Mouse (Mus musculus) left cerebral cortex, postnatal 10 days (tissue): Measurements from ENCODE around the gene Slc7a5. TPM values are rescaled to one million over a fixed set of nuclear protein-coding genes. Genes with fewer than 3 reads are reported as not detected.
A peak's percentile ranks its signal among the peaks of the same experiment; 100 is the strongest.

Source experiments
- DNase-seq, 2 experiments: peaks; one replicate each; pipeline ENCODE4 v3.0.0; 2021 to 2022; ENCODE audit warnings: low spot score in 2 of 2, mixed read lengths in 1 of 2; ENCODE audit errors: extremely low spot score in 1 of 2
- intact Hi-C: fragments of 180-260 bp; cut with DNase I; formaldehyde crosslinking; loops from one replicate; pipeline ENCODE4 v1.15.1; 2025
- total RNA-seq, 2 experiments: library from RNA; stranded (reverse); gene quantifications; 2 replicates each; pipeline ENCODE4 v1.2.3; 2021

The Slc7a5 gene
- total RNA-seq = 100 to 1,000 TPM; 132 to 155 TPM

- peak; percentile 95 to 99 for DNase-seq
- intact Hi-C loops = loop anchor here (2.0 to 5.0 kb wide), 2 partner anchors 35 to 57 kb away; no protein-coding TSS in a partner anchor
Measured at GRCm38 (mm10) chr8:121907587-121908248, at the start of gene Slc7a5. Slc7a5 (minus strand) TSS chr8:121907694.

- DNase-seq = no peak
- intact Hi-C loops = no loop called here
Measured at GRCm38 (mm10) chr8:121955825-121956500, 48.5 kb upstream of the Slc7a5 start.

DNA sequence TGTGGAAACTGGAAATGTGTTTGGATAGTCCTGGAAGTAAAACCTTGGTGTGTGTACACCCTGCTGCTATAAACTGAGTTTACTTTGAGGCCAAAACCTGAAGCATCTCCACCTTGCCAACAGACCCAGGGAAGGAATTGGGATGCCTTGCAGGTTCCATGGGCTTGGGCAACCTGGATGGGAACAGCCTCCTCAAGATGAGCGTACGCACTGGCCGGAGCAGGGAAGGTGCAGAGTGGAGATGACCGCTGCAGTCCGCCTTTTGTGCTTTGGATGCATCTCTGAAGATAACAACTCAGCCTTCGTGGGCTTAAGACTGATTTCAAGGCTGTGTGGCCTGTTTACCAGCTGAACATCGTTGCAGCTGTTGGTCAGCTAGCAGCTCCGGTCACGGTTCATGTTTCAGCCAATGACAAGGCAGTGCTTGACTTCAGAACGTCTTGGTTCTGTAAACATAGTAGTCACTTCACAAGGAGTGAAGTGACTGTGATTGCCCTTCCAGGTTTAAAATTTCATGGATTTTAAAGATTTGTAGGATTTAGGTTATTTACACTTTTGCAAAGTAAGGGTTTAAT is 47.6 kb upstream of the Slc7a5 start:
- DNase-seq = no peak
- intact Hi-C loops = no loop called here

GRCm38 (mm10) chr8:121953821-121954545 is 46.5 kb upstream of the Slc7a5 start:
- intact Hi-C loops = no loop called here
- DNase-seq = no peak

DNA sequence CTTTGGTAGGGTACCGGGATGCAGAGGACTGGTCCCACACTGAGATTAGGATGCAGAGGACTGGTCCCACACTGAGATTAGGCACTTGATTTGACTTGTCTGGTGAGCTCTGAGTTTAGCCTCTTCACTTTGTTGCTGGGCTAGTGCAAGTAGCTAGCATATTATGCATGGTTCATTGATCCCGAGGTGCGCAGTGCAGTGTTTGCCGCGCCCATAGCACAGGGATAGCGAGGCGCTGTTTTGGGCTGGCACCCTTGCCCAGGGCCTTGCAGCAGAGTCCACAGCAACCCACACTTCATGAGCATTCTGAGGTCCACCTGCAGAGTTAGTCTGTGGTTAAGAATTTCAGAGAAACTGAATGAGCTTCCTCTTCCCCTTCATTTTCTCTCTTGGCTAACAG is 45.3 kb upstream of the Slc7a5 start:
- intact Hi-C loops = no loop called here
- DNase-seq = no peak

DNA sequence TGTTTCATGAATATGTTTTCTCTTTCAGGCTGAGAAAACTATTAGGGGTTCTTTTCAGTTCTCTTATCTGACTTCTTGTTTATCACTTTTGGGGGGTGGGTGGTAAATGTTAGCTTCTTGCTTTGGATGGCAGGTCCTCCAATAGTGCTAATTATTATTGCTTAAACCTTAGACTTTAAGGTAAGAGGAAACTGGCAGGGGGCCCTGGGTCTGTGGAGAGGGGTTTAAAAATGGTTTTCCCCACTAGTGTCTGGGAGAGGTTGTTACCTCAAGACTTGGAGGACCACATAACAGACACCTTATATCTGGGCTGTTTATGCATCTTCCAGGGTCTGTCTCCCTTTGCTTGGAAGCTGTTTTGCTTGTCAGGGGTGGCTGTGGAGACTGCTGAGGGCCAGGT is 44.6 kb upstream of the Slc7a5 start:
- intact Hi-C loops = no loop called here
- no peak for DNase-seq

- intact Hi-C loops = no loop called here
- DNase-seq = no peak
Measured at GRCm38 (mm10) chr8:121951656-121952009, 44.1 kb upstream of the Slc7a5 start.

DNA sequence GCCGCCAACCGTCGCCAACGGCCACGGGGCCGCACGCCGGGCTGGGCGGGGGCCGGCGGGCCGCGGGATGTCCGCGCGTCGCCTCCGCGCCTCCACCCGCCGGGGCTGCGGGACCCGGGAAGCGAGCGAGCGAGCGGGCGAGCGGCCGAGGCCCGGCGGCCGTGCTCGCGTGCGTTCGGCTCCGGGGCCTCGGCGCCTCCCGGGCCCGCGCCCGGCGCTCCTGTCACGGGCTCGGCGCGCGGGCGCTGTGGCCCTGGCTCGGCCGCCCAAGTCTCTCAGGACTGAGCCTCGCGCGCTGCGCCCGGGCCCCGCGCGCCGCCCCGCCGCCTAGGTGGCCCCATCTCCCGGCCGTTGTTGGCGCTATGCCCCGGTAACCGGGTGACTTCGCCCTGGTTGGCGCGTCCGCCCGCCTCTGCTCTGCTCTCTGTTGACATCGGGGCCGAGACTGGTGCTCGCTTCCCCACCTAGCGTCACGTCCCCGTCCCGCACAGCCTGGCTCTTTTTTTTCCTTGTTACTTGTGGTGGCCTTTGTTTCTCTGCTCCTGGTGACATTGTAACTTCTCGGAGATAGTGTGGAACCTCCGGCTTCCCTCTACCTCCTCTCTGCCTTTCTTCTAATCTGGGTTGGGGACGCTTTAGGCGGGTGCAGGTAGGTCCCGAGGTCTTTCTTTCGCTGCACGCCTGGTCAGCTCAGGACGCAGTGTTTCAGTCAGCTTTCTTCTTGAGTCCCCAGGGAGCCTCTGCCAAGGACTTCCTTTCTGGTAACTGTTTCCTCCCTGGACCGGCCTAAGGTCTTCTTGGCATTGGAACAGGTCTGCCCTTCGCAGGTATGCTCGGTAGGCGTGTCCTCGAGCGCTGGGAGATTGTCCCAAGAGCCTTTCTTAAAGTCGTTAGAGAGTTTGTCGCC is 43.5 kb upstream of the Slc7a5 start:
- peak; percentile 53 to 86 for DNase-seq
- intact Hi-C loops = no loop called here

DNA sequence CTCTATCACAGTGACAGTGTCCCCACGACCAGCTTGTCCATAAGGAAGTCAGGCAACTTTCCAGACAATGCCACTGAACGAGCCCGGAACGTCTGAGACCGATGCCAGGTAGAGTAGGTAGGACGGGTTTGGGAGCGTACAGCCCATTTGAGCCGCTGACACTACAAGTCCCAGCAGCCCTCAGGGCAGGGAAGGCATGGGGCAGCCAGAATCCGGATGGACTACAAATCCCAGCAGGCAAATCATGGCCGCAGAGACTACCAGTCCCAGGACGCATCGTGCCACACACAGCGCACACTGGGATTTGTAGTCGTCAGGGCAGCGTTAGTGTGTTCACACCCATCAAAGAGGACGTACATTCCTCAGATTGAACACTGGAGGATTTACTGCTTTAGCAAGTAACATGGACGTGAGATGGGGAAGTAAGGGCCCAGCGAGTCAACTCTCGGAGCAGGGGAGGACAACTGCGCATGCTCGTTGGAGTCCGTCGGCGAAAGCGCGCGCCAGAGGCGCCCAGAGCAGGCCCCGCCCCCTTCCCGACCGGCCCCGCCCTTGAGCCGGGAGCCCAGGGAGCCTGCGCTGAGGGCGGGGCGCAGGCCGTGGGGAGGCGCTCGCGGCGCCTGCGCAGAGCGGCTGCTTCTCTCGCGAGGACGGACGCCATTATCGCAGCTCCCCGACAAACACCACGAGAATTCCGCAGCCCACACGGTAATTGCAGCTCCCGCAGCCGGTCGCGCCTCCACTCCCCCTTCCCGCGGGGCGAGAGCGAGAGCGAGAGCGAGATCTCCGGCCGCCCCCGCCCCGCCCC is 42.7 kb upstream of the Slc7a5 start:
- intact Hi-C loops = no loop called here
- peak; percentile 98 to 99 for DNase-seq

GRCm38 (mm10) chr8:121949222-121949800 is 41.8 kb upstream of the Slc7a5 start, which contains the start of gene Banp:
Banp (plus strand) TSS chr8:121949750.
- intact Hi-C loops = no loop called here
- DNase-seq = no peak

- DNase-seq = peak in 1 of 2 experiments; percentile 39
- intact Hi-C loops = no loop called here
Measured at GRCm38 (mm10) chr8:121948321-121949145, 41.0 kb upstream of the Slc7a5 start.

DNA sequence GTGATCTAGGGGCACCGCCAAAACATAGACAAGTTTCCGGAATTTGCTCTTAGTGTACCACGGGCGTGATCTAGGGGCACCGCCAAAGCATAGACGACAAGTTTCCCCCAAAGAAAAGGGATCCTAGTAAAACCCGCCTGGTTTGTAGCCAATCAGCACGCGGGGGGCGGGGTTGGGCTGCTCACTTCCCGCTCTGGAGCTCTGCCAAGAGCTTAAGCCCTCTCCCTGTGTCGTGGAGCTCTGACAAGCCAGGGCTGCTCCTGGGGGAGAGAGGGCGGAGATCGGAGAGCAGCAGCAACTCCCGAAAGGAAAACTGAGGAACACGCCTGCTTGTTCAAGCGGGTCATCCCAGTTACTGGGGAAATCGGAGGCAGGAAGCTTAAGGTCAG is 40.3 kb upstream of the Slc7a5 start:
- intact Hi-C loops = no loop called here
- DNase-seq = peak; percentile 77 to 96

DNA sequence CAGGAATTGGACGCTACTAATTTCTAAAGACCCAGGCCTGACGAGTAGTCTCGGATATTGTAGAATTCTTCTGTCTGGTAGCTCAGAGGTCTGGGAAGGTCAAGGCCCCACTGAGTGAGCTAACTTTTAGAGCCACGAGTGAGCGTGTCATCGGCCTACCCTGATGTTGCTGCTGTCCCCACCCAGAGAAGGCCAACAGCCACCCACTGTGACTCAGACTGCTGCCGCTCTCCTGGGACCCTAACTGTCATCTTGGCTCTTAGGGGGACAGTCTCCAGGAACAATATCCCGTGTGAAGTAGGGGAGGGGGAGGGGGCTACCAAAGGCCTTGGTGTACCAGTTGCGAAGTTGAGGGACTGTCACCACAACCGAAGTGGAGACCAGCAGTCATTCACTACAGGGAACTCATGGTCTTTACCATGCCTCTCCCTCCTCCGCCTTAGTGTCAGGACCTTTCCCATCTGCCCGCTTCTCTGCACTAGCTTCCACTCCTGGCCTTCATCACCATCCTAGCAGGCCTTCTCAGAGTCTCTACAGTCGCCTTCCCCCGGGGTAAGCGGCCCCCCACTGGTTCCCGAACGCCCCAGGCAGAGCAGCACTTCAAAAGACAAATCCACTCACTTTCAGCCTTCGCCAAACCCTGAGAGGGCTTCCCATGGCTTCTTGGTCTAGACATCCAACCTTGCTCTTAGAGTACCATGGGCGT is 39.7 kb upstream of the Slc7a5 start:
- intact Hi-C loops = no loop called here
- DNase-seq = peak in 1 of 2 experiments; percentile 56

DNA sequence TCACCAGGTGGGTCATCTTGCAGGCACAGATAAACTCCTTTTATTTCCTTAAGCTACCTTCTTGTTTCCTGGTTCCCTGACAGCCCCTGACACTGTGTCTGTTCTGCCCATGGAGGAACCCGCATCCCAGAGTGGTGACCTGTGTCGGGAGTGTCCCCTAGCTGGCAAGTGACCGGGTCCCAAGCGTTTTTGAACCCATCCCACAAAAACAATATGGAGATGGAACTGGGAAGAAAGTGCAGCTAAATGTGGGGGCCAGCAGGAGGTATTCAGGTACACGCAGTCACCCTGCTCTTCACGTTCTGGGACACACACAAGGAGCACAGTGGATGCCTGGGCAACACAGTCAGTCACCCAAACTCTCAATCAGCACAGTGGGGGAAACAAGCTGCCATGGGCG is 38.9 kb upstream of the Slc7a5 start:
- no peak for DNase-seq
- intact Hi-C loops = no loop called here

DNA sequence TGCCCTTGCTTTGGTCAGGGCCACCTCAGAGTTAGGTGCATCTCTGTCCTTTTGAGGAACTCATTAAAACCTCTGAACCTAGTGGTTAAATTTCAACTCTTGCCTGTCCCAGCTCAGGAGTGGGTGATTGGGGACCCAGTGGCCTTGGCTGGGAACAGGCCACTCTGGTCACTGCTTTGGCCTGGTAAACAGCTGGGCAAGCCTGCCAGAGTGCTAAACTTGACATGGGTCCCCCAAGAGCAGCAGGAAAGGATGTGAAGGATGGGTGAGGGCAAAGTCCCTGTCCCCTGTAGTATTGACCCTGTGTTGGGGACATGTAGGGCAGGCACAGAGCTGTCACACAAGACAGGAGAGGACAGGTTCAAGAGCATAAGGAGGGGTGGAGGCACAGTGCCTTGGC is 37.3 kb upstream of the Slc7a5 start, which contains the start of gene Car5a:
TSS of gene Car5a (minus strand) at position 74 of the 400 bp plus-strand sequence.
- intact Hi-C loops = no loop called here
- DNase-seq = no peak

GRCm38 (mm10) chr8:121943716-121944115 is 36.2 kb upstream of the Slc7a5 start:
- DNase-seq = no peak
- intact Hi-C loops = no loop called here
